ENCODE assay signal across 8 mouse cellular contexts in the genomic region with DNA sequence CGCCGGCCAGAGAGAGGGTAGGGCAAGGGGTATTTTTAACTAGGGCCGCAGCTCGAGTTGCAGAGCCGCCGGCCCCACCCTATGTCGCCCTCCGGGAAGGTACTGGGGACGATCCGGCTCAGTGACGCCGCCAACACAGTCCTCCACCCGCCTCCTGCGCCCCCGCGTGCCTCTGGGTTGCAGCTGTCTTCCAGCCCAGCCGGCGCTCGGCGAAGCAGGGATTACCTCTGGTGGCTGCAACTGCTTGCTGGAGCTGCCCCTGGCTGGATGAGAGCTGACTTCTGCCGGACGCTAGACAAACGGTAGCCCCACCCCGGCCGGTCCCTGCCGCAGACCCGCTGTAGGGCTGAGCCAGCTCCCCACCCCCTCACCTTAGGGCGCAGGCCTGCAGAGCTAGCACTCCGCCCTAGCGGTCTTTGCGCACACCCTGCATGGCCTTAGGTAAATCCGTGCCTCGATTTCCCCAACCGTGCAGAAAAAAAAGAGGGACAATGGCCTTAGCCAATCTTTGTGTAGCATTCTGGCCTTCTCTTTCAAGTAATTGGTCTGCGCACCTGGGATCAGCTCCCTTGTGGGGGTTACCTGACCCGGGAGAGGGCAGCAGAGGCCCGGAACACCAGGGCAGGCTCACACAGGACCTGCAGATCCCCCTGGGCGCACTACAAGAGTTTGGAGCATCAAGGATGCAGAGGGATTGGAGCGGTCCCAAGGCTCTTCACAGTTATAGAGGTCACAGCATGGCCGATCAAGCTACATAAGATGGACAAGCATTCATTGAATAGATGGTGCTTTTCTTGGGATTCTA. TPM values are rescaled to one million over a fixed set of nuclear protein-coding genes. Genes with fewer than 3 reads are reported as not detected.
DNase-seq lines count a peak whose midpoint lies in the region; ATAC-seq and TF ChIP-seq lines count a peak whose summit lies in the region.

A gene (minus strand): TSS at position 387 of the 805 bp plus-strand sequence.

- DNase-seq in ES-E14 (ENCODE audit: low read depth, low spot score), result no peak
- peak; percentile 60 for DNase-seq in cerebellum, adult 8-10 months
- peak; percentile 63 to 73 for DNase-seq in layer of hippocampus, postnatal 10 days (ENCODE audit: low spot score in 2 of 2)
- peak; percentile 81 for DNase-seq in lung, postnatal 0 days (ENCODE audit: low spot score)
- peak; percentile 70 for DNase-seq in ovary, postnatal 10 days (ENCODE audit: low spot score)
- peak; percentile 90 for DNase-seq in thymus, postnatal 14 days

- TF ChIP-seq CTCF in lung, postnatal 0 days (IDR thresholded peaks at IDR 0.05), result peak; percentile 51

- ATAC-seq in frontal cortex, adult (ENCODE audit: low TSS enrichment), result peak; percentile 84
- peak; percentile 43 to 60 for ATAC-seq in hematopoietic stem cell, adult 5-6 weeks (replicated peaks in 1 of 2; ENCODE audit: insufficient read depth in 1 of 2, low FRiP score in 2 of 2, low TSS enrichment in 1 of 2, low read depth in 1 of 2, poor library complexity in 2 of 2, severe bottlenecking in 2 of 2)
- peak; percentile 74 for ATAC-seq in lung, postnatal 0 days

- in situ Hi-C loops in ES-E14 (cut with MboI; ENCODE audit: low sequenced_read_pairs in 2 of 2, unreplicated experiment in 2 of 2), result no loop called here

- no peaks in the 10 kb centered on the region for H3K27me3 ChIP-seq in lung, postnatal 0 days (replicated peaks; ENCODE audit: insufficient read depth, low read length)

- no peak within 1 kb of the TSS; the same call in 1 of the 2 replicates for H3K27ac ChIP-seq in ES-E14 (ENCODE audit: insufficient read depth, low read depth, low read length, poor library complexity, severe bottlenecking)
- H3K27ac ChIP-seq in lung, postnatal 0 days (ENCODE audit: low read length), result peak within 1 kb of the TSS; percentile 68

- no peaks in the 10 kb centered on the region for H3K36me3 ChIP-seq in ES-E14 (ENCODE audit: control insufficient read depth, insufficient read depth, low read length, poor library complexity, severe bottlenecking)
- H3K36me3 ChIP-seq in lung, postnatal 0 days (ENCODE audit: insufficient read depth, low read length), result peaks cover 2% of the 10 kb centered on the region; the same call in 1 of the 2 replicates

- peak within 1 kb of the TSS; percentile 85 for H3K4me2 ChIP-seq in lung, postnatal 0 days (replicated peaks; ENCODE audit: low read depth, low read length)

- peaks cover under 1 to 12% of the 10 kb centered on the region in 2 experiments; a peak in 2 of 4 replicates for H3K4me1 ChIP-seq in ES-E14 (ENCODE audit: control insufficient read depth in 2 of 2, insufficient read depth in 2 of 2, low read length in 2 of 2, poor library complexity in 1 of 2)
- peaks cover 16% of the 10 kb centered on the region for H3K4me1 ChIP-seq in lung, postnatal 0 days (ENCODE audit: insufficient read depth, low read depth, low read length)

- 2% methylated on average over 39 of the region's 40 CpGs for WGBS in lung, postnatal 0 days

- no peaks in the 10 kb centered on the region for H3K9me3 ChIP-seq in ES-E14 (ENCODE audit: control insufficient read depth, insufficient read depth, low read depth, low read length)
- no peaks in the 10 kb centered on the region for H3K9me3 ChIP-seq in lung, postnatal 0 days (ENCODE audit: low read length)

- H3K9ac ChIP-seq in ES-E14 (ENCODE audit: insufficient read depth, low read depth, low read length, poor library complexity, severe bottlenecking), result peak within 1 kb of the TSS; percentile 49
- peak within 1 kb of the TSS; percentile 52 for H3K9ac ChIP-seq in lung, postnatal 0 days (replicated peaks; ENCODE audit: low read depth)

- no peak for TF ChIP-seq EP300 in lung, postnatal 0 days (IDR thresholded peaks at IDR 0.05)

- H3K4me3 ChIP-seq in ES-E14 (ENCODE audit: insufficient read depth in 1 of 2, low read depth in 1 of 2, low read length in 2 of 2, poor library complexity in 1 of 2, severe bottlenecking in 1 of 2), result peak within 1 kb of the TSS; percentile 66 to 71
- peak within 1 kb of the TSS; percentile 59 for H3K4me3 ChIP-seq in lung, postnatal 0 days (ENCODE audit: low read depth, low read length)

TF ChIP-seq in ES-E14, 5 proteins besides CTCF, POLR2A, EP300 and RAD21:
- TF ChIP-seq ZNF384 (IDR thresholded peaks at IDR 0.05; ENCODE audit: low read depth, low read length) (no peak), MAFK (IDR thresholded peaks at IDR 0.05; ENCODE audit: insufficient read depth, low read depth, low read length) (no peak), HCFC1 (IDR thresholded peaks at IDR 0.05; ENCODE audit: borderline replicate concordance, insufficient read depth, low read length) (no peak), ZC3H11A (IDR thresholded peaks at IDR 0.05; ENCODE audit: borderline replicate concordance, low read depth, low read length) (no peak), CHD2 (IDR thresholded peaks at IDR 0.05; ENCODE audit: low read depth, low read length) (no peak)

RNA-seq across cellular contexts. Expression of the gene that starts here (rescaled TPM):
- total RNA-seq in ES-E14 (2012; rRNA removed), result 19.3 and 20.4 TPM in 2 replicates
- total RNA-seq in hematopoietic stem cell, adult 5-6 weeks (2017), result 32.4 and 37.5 TPM in 2 replicates
- total RNA-seq in layer of hippocampus, postnatal 10 days (2021), result 10 to 100 TPM; 17.7 to 19.1 TPM
- polyA plus RNA-seq in lung, postnatal 0 days (2015; fragmentation: Nextera tagmentation; extraction: Ambion mirVana), result 11.9 and 14.3 TPM in 2 replicates
